Mouse (Mus musculus): ENCODE measurements around the gene Rdx. TPM values are rescaled to one million over a fixed set of nuclear protein-coding genes. Genes with fewer than 3 reads are reported as not detected.

Rdx gene
- 10 to 100 TPM; 85.9 to 98.0 (median 89.2) TPM for total RNA-seq (2022)

- DNase-seq (ENCODE audit: low spot score): peak; percentile 31
Observed at GRCm38 (mm10) chr9:52047129-52047820, at the start of gene Rdx. Gene Rdx (plus strand): TSS chr9:52047173.

GRCm38 (mm10) chr9:52003501-52003900 is 43.5 kb upstream of the Rdx start:
- no peak for DNase-seq (ENCODE audit: low spot score)

GRCm38 (mm10) chr9:52007341-52007740 is 39.6 kb upstream of the Rdx start:
- DNase-seq (ENCODE audit: low spot score): no peak

- no peak for DNase-seq (ENCODE audit: low spot score)
Observed at GRCm38 (mm10) chr9:52008511-52008910, 38.5 kb upstream of the Rdx start.

DNA sequence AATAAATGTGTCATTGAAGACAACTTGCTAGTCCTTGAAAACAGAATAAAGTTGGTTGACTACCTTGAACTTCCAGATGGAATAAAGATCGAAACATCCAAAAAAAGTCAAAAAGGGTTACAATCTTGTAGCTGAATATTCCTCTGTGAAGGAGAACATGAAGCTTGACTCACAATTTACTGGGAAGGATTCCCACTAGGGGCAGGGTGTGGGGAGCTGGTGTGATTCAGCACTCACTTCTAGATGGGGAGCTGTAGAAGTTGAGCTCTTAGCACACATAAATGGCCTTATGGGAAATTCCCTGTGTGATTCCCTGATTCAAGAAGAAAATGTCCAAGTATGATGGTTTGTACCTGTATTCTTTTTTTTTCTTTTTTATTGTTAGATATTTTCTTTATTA is 34.7 kb upstream of the Rdx start:
- no peak for DNase-seq (ENCODE audit: low spot score)

GRCm38 (mm10) chr9:52012781-52013436 is 34.1 kb upstream of the Rdx start:
- no peak for DNase-seq (ENCODE audit: low spot score)

DNA sequence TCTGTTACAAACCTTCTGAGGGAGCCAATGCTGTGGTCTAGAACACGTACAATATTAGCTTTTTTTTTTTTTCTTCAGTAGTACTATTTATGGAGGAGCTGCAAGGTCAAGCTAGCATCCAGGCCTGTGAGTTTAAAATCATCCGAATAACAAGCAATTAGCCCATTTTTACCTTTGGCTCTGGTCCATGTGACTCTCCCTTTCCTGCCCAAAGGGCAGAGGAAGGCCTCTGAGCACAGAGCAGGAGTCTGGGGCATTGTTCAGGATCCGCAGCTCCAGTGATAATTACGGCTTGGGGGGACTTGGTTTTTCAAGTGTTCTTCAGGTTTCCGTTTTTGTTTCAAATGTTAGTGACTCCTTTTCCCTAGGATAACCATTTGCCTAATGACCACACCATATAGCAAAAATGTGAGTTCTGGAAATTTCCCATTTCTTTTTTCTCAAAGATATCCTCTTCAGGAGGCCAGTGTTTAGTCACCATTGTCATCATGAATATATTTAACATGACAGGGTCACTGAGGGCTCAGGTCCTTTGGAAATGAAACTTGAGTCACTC is 33.0 kb upstream of the Rdx start:
- DNase-seq (ENCODE audit: low spot score): peak; percentile 59

- DNase-seq (ENCODE audit: low spot score): no peak
Observed at GRCm38 (mm10) chr9:52017091-52017490, 29.9 kb upstream of the Rdx start.

DNA sequence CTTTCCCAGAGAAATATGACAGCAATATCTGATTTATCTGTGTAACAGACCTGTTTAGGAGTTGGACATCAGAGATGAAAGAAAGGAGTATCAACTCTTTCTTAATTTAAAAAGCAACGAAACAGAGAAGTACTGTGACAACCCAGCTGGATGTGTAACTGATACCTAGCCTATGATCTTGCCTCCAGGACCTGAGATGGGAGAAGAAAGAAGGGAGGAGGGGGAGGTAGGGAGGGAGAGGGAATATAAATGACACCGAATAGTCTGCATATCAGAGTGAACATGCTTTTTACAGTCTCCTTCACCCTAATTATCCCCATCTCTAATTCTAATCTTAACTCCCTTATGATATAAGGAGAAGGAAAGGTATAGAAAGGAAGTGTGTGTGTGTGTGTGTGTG is 29.1 kb upstream of the Rdx start:
- no peak for DNase-seq (ENCODE audit: low spot score)

- no peak for DNase-seq (ENCODE audit: low spot score)
Observed at GRCm38 (mm10) chr9:52018505-52018904, 28.5 kb upstream of the Rdx start.

- DNase-seq (ENCODE audit: low spot score): peak; percentile 47
Observed at GRCm38 (mm10) chr9:52027257-52028020, 19.5 kb upstream of the Rdx start.

- peak; percentile 64 for DNase-seq (ENCODE audit: low spot score)
Observed at GRCm38 (mm10) chr9:52028521-52029405, 18.2 kb upstream of the Rdx start.

- no peak for DNase-seq (ENCODE audit: low spot score)
Observed at GRCm38 (mm10) chr9:52031501-52031900, 15.5 kb upstream of the Rdx start.

GRCm38 (mm10) chr9:52037493-52037892 is 9.5 kb upstream of the Rdx start:
- DNase-seq (ENCODE audit: low spot score): no peak

DNA sequence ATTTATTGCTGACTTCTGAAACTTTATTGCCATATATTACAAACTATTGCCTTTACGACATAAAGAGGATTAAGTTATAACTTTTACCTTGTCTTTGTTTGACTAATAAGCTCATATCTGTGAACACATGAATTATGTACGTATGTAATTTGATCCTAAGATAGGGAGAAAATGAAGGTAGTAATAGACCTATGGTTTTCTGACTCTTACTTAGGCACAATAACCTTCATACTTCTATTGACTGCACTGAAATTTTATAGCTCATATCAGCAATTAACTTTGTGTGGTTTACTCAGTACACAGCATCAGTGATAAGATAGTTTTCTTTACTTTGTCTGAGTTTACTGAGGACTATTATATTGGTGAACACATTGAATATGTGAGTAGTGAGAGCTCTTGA is 5.3 kb upstream of the Rdx start:
- no peak for DNase-seq (ENCODE audit: low spot score)

DNA sequence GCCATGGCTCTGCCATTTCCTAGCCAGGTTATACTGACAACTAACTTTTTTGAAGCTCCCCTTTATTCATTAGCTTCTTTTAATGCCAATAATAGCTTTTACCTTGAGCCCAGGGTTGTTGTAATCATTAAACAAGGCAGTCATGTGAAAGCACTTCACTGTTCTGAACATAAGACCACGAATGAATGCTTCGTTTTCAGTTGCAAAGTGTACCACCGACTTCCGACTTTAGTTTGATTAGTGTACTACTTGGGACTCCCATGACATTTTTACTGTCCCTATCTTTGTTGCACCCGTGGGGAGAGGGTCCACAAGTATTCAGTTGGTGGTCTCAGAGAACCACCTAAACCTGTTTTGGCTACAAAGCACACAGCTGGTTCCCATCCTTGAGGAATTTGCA is 287 bp upstream of the Rdx start:
- no peak for DNase-seq (ENCODE audit: low spot score)

DNA sequence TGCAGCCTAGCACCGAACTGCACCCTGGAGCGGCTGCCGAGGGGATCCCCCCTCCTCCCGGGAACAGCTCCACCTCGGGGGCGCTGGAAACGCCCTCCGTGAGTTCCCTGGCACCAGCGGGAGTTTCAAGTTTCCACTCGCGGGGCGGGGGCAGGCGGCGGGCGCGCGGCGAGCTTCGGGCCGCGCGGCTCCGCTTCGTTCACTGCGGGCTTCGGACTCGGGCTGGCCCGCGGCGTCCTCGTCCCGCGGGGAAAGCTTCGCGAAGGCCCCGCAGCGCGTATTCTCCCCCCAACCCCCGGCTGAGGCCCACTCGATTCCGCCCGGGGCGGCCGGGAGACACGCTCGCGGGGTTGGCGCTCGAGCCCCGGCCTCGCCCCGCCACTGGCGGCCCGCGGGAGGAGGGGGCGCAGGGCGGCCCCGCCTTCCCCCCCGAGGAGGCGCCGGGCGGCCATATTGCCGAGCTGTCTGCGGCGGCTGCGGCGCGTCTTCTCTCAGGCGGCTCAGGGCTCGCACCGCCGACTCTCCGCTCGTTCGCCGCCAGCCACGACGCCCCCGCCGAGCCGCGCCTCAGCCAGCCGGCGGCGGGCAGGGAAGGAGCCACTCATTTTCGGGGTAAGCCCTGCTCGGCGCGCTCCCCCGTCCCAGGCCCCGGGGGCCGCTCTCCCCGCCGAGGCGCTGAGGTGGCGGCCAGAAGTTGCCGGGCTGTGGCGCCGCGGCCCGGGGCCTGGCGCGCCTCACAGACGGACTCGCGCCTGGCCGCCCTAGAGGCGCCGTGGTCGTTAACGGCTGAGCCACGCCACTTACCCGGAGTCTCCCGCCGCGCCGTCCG is 1.1 kb downstream of the Rdx start:
- DNase-seq (ENCODE audit: low spot score): peak; percentile 76

DNA sequence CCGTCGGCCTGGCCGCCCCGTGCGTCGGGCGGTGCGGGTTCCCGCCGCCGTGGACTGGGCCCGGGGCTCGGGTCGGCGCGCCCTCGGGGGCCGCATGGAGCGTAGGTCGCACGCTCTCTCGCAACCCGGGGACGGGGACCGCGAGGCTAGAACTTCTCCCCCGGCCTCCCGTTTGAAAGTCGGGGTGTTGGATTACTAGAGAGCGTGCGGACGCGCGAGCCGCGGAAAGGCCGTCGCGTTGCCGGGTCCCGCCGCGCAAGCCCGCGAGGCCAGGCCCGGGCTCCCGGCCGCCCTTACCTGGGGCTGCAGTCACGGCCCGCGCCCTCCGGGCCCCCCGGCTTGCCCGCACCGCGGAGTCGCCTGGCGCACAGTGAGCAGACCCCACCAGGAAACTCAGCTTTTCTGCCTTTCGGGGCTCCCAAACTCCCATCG is 1.7 kb downstream of the Rdx start:
- DNase-seq (ENCODE audit: low spot score): peak; percentile 38

GRCm38 (mm10) chr9:52049605-52050004 is 2.6 kb downstream of the Rdx start:
- DNase-seq (ENCODE audit: low spot score): no peak

DNA sequence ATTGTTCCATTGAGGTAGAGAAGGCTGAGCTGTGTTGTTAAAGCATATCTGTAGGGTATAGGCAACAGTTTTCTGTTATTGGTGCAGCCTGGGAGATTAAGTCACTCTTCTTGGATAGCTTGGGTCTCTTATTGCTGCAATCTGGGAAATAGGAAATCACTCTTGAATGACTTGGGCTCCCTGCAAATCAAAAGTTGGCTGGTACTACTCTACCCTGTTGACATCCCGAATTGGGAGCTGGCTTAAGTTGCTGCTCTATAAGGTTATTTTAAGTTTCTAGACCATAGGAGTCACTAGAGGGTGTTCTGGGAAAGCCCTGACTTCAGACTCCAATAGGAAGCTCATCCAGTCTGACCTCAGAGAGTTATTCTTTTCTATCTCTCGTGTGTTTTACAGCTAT is 3.4 kb downstream of the Rdx start:
- no peak for DNase-seq (ENCODE audit: low spot score)
